Mouse (Mus musculus): ENCODE results near the gene Adgrg7. TPM values are rescaled to one million over a fixed set of nuclear protein-coding genes. Genes with fewer than 3 reads are reported as not detected.

The Adgrg7 gene
- polyA plus RNA-seq, 1 experiment: 0.04 TPM

DNA sequence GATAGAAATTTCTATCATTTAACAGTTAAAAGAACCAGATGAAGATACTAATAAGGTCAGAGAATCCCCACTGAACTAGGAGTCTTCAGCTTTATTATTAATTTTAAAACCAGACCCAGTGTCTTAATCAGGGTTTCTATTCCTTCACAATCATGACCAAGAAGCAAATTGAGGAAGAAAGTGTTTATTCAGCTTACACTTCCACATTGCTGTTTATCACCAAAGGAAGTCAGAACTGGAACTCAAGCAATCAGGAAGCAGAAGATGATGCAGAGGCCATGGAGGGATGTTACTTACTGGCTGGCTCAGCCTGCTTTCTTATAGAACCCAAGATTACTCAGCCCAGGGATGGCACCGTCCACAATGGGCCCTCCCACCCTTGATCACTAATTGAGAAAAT is 66.6 kb downstream of the Adgrg7 start:
- Histone ChIP-seq H3K27me3 (ENCODE audit: control insufficient read depth, insufficient read depth, low read length) (no peaks in the 10 kb centered on the region), H3K4me3 (ENCODE audit: extremely low read depth, insufficient read depth, insufficient read length) (no peak overlapping the region), H3K27ac (ENCODE audit: insufficient read depth, low read length) (no peak overlapping the region), H3K4me1 (ENCODE audit: control insufficient read depth, insufficient read depth, insufficient read length) (no peaks in the 10 kb centered on the region), H3K36me3 (ENCODE audit: control insufficient read depth, insufficient read depth, low read length) (no peaks in the 10 kb centered on the region)
- no peak for DNase-seq (ENCODE audit: low read depth in 1 of 2, low spot score in 2 of 2)
- WGBS: 33% methylated on average over 1 of the region's 1 CpGs
- TF ChIP-seq CTCF (IDR thresholded peaks at IDR 0.05; ENCODE audit: extremely low read depth, insufficient read depth, insufficient read length, insufficient replicate concordance) (no peak), POLR2A (IDR thresholded peaks at IDR 0.05; ENCODE audit: low read depth, low read length) (no peak)

- Histone ChIP-seq H3K36me3 (ENCODE audit: control insufficient read depth, insufficient read depth, low read length) (no peaks in the 10 kb centered on the region), H3K27ac (ENCODE audit: insufficient read depth, low read length) (no peak overlapping the region), H3K27me3 (ENCODE audit: control insufficient read depth, insufficient read depth, low read length) (no peaks in the 10 kb centered on the region), H3K4me3 (ENCODE audit: extremely low read depth, insufficient read depth, insufficient read length) (no peak overlapping the region), H3K4me1 (ENCODE audit: control insufficient read depth, insufficient read depth, insufficient read length) (no peaks in the 10 kb centered on the region)
- 88% methylated on average over 10 of the region's 10 CpGs for WGBS
- no peak for TF ChIP-seq CTCF (IDR thresholded peaks at IDR 0.05; ENCODE audit: extremely low read depth, insufficient read depth, insufficient read length, insufficient replicate concordance)
- TF ChIP-seq POLR2A (IDR thresholded peaks at IDR 0.05; ENCODE audit: low read depth, low read length): no peak
- no peak for DNase-seq (ENCODE audit: low read depth in 1 of 2, low spot score in 2 of 2)
Measured at GRCm38 (mm10) chr16:56724927-56725326, 70.7 kb downstream of the Adgrg7 start.

DNA sequence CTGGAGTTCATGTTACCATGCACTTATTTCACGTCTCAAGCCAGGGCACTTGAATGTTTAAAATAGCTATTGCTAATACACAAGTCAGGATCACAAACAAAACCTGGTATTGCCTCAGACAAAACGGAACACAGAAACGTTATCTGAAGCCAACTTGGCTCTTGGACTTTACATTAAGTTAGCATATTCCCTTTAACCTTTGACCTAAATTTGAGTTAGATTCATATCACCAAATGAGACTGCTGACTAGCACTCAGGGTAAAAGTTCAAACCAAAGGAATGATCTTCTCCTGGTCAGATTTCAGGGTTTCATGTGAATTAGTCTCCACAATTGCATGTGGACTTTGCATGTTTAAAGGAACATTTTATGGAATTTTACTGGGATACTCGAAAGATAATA is 73.3 kb downstream of the Adgrg7 start:
- 77% methylated on average over 4 of the region's 4 CpGs for WGBS
- H3K27ac ChIP-seq (ENCODE audit: insufficient read depth, low read length): no peak overlapping the region
- TF ChIP-seq CTCF (IDR thresholded peaks at IDR 0.05; ENCODE audit: extremely low read depth, insufficient read depth, insufficient read length, insufficient replicate concordance) (no peak), POLR2A (IDR thresholded peaks at IDR 0.05; ENCODE audit: low read depth, low read length) (no peak)

DNA sequence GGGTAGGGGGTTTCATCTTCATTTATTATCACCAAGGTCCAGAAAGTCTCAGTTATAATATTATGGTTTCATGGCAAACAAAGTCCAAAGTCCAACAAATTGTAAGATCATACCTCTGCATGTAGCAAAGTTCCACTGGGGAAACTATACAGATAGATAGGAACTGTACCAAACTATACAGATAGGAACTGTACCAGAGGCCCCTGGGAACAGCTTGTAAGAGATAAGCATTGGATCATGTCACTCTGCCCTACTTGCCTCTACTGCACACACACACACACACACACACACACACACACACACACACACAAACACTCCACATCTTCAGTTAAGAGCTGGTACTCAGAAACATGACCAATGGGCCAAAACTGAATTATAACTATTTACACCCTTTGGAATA is 76.6 kb downstream of the Adgrg7 start:
- Histone ChIP-seq H3K4me3 (ENCODE audit: extremely low read depth, insufficient read depth, insufficient read length) (no peak overlapping the region), H3K27ac (ENCODE audit: insufficient read depth, low read length) (no peak overlapping the region), H3K36me3 (ENCODE audit: control insufficient read depth, insufficient read depth, low read length) (no peaks in the 10 kb centered on the region), H3K4me1 (ENCODE audit: control insufficient read depth, insufficient read depth, insufficient read length) (peaks cover 4% of the 10 kb centered on the region; the same call in 1 of the 2 replicates), H3K27me3 (ENCODE audit: control insufficient read depth, insufficient read depth, low read length) (no peaks in the 10 kb centered on the region)
- no peak for TF ChIP-seq POLR2A (IDR thresholded peaks at IDR 0.05; ENCODE audit: low read depth, low read length)
- no peak for TF ChIP-seq CTCF (IDR thresholded peaks at IDR 0.05; ENCODE audit: extremely low read depth, insufficient read depth, insufficient read length, insufficient replicate concordance)
- no peak for DNase-seq (ENCODE audit: low read depth in 1 of 2, low spot score in 2 of 2)

More for the DNA sequence above, 73.3 kb downstream of the Adgrg7 start:
- DNase-seq (ENCODE audit: low read depth in 1 of 2, low spot score in 2 of 2): no peak
- no peaks in the 10 kb centered on the region for H3K4me1 ChIP-seq (ENCODE audit: control insufficient read depth, insufficient read depth, insufficient read length)
- H3K4me3 ChIP-seq (ENCODE audit: extremely low read depth, insufficient read depth, insufficient read length): no peak overlapping the region
- H3K36me3 ChIP-seq (ENCODE audit: control insufficient read depth, insufficient read depth, low read length): no peaks in the 10 kb centered on the region
- H3K27me3 ChIP-seq (ENCODE audit: control insufficient read depth, insufficient read depth, low read length): no peaks in the 10 kb centered on the region

DNA sequence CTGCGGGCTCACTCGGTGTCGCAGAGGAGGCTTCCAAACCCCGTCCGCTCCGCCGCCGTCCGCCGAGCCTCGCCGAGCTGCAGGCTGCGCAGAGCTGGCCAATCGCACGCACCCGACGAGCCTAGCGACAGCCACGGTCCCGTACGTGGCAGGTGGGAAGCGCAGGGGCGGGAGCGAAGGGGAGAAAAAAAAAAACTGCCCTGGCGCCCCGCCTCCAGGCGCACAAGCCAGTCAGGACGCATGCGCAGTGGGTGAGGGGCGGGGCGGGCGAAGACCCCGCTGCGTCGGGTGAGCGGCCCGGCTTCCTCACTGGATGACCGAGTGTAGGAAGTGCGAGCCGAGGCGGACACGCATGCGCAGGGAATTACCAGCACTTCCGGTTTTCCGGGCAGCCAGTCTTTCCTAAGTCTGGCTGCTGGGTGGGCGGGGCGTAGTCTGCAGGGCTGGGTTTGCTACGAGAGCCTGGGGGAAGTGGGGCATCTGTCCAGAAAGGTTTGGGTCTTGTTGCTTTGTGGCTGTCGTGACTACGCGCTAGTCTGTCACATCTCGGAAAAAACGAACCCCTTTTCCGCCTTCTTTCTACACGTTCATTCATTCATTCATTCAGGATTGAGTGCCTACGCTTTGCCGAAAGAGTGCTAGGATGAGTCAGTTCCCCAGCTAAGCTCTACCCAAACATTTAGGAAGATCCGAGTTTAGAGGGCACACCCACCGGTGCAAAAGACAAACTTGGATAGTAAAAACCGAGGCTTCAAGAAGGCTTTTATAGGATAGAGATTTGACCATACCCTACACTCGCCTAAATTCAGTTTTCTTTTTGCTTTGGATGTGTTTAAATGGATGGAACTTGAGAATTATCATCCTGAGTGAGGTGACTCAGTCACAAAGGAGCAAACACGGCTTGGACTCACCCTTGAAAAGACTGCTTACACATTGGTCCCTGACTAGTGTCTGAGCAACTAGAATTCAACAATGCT is 78.1 kb downstream of the Adgrg7 start, which contains the start of gene Tfg:
TSS of gene Tfg (minus strand) at position 227 of the 977 bp plus-strand sequence.
- DNase-seq (ENCODE audit: low read depth in 1 of 2, low spot score in 2 of 2): peak; percentile 88 to 96
- TF ChIP-seq POLR2A (IDR thresholded peaks at IDR 0.05; ENCODE audit: low read depth, low read length) (no peak; the same call in 1 of the 2 replicates), CTCF (IDR thresholded peaks at IDR 0.05; ENCODE audit: extremely low read depth, insufficient read depth, insufficient read length, insufficient replicate concordance) (no peak)
- H3K4me3 ChIP-seq (ENCODE audit: extremely low read depth, insufficient read depth, insufficient read length): peak within 1 kb of the TSS; percentile 78
- H3K27me3 ChIP-seq (ENCODE audit: control insufficient read depth, insufficient read depth, low read length): no peaks in the 10 kb centered on the region
- H3K4me1 ChIP-seq (ENCODE audit: control insufficient read depth, insufficient read depth, insufficient read length): peaks cover 4% of the 10 kb centered on the region; the same call in 1 of the 2 replicates
- peak within 1 kb of the TSS; percentile 82 for H3K27ac ChIP-seq (ENCODE audit: insufficient read depth, low read length)
- H3K36me3 ChIP-seq (ENCODE audit: control insufficient read depth, insufficient read depth, low read length): no peaks in the 10 kb centered on the region
- 1% methylated on average over 61 of the region's 62 CpGs for WGBS

GRCm38 (mm10) chr16:56716557-56717179 is 79.0 kb downstream of the Adgrg7 start:
- peak in 1 of 2 experiments; percentile 8 for DNase-seq (ENCODE audit: low read depth in 1 of 2, low spot score in 2 of 2)
- TF ChIP-seq POLR2A (IDR thresholded peaks at IDR 0.05; ENCODE audit: low read depth, low read length) (no peak), CTCF (IDR thresholded peaks at IDR 0.05; ENCODE audit: extremely low read depth, insufficient read depth, insufficient read length, insufficient replicate concordance) (no peak)
- 2% methylated on average over 30 of the region's 38 CpGs for WGBS

More at GRCm38 (mm10) chr16:56716557-56717179, 79.0 kb downstream of the Adgrg7 start:
- H3K27me3 ChIP-seq (ENCODE audit: control insufficient read depth, insufficient read depth, low read length): no peaks in the 10 kb centered on the region
- peak overlapping the region; percentile 78 for H3K4me3 ChIP-seq (ENCODE audit: extremely low read depth, insufficient read depth, insufficient read length)
- H3K27ac ChIP-seq (ENCODE audit: insufficient read depth, low read length): peak overlapping the region; percentile 82
- H3K4me1 ChIP-seq (ENCODE audit: control insufficient read depth, insufficient read depth, insufficient read length): peaks cover 4% of the 10 kb centered on the region; the same call in 1 of the 2 replicates
- H3K36me3 ChIP-seq (ENCODE audit: control insufficient read depth, insufficient read depth, low read length): no peaks in the 10 kb centered on the region
